Mouse (Mus musculus): ENCODE measurements around the gene Stk32c. TPM values are rescaled to one million over a fixed set of nuclear protein-coding genes. Genes with fewer than 3 reads are reported as not detected.
A peak's percentile ranks its signal among the peaks of the same experiment; 100 is the strongest.

The Stk32c gene
- polyA plus RNA-seq, 1 experiment from 2014 or later, result 2.5 TPM

GRCm38 (mm10) chr7:139214160-139214559 lies 1.1 kb upstream of the Stk32c start:
- no peak for ATAC-seq (ENCODE audit: low FRiP score)
- H3K27ac ChIP-seq (replicated peaks), result peak overlapping the region; percentile 81; the same call in 1 of the 2 replicates
- no peaks in the 10 kb centered on the region for H3K36me3 ChIP-seq
- peak overlapping the region; percentile 67; the same call in 1 of the 2 replicates for H3K4me2 ChIP-seq
- WGBS, result 88% methylated on average over 3 of the region's 3 CpGs
- H3K9ac ChIP-seq (replicated peaks), result no peak overlapping the region
- H3K4me1 ChIP-seq, result peaks cover 16% of the 10 kb centered on the region
- H3K4me3 ChIP-seq (replicated peaks), result no peak overlapping the region
- no peaks in the 10 kb centered on the region for H3K27me3 ChIP-seq (replicated peaks)
- no peaks in the 10 kb centered on the region for H3K9me3 ChIP-seq (replicated peaks)

- H3K4me2 ChIP-seq, result peak overlapping the region; percentile 67
- no peaks in the 10 kb centered on the region for H3K27me3 ChIP-seq (replicated peaks)
- H3K36me3 ChIP-seq, result no peaks in the 10 kb centered on the region
- peak overlapping the region; percentile 62 for H3K4me3 ChIP-seq (replicated peaks)
- no peaks in the 10 kb centered on the region for H3K9me3 ChIP-seq (replicated peaks)
- 63% methylated on average over 3 of the region's 3 CpGs for WGBS
- peaks cover 16% of the 10 kb centered on the region for H3K4me1 ChIP-seq
- H3K9ac ChIP-seq (replicated peaks), result peak overlapping the region; percentile 56
- peak overlapping the region; percentile 81 for H3K27ac ChIP-seq (replicated peaks)
- peak; percentile 4; the same call in 1 of the 2 replicates for ATAC-seq (ENCODE audit: low FRiP score)
These were observed 644 bp upstream of the Stk32c start for GRCm38 (mm10) chr7:139213751-139214150.

GRCm38 (mm10) chr7:139211761-139212160 lies 1.3 kb downstream of the Stk32c start:
- H3K4me1 ChIP-seq, result peaks cover 16% of the 10 kb centered on the region
- no peaks in the 10 kb centered on the region for H3K27me3 ChIP-seq (replicated peaks)
- no peaks in the 10 kb centered on the region for H3K36me3 ChIP-seq
- ATAC-seq (ENCODE audit: low FRiP score), result no peak
- H3K27ac ChIP-seq (replicated peaks), result no peak overlapping the region
- WGBS, result 87% methylated on average over 6 of the region's 6 CpGs
- H3K4me3 ChIP-seq (replicated peaks), result no peak overlapping the region
- H3K4me2 ChIP-seq, result peak overlapping the region; percentile 67; the same call in 1 of the 2 replicates
- no peaks in the 10 kb centered on the region for H3K9me3 ChIP-seq (replicated peaks)
- H3K9ac ChIP-seq (replicated peaks), result no peak overlapping the region

- no peak overlapping the region for H3K4me2 ChIP-seq
- no peak for ATAC-seq (ENCODE audit: low FRiP score)
- H3K9ac ChIP-seq (replicated peaks), result no peak overlapping the region
- H3K27ac ChIP-seq (replicated peaks), result no peak overlapping the region
- H3K4me1 ChIP-seq, result peaks cover 14% of the 10 kb centered on the region
- no peaks in the 10 kb centered on the region for H3K9me3 ChIP-seq (replicated peaks)
- H3K36me3 ChIP-seq, result no peaks in the 10 kb centered on the region
- H3K4me3 ChIP-seq (replicated peaks), result no peak overlapping the region
- 82% methylated on average over 4 of the region's 4 CpGs for WGBS
- no peaks in the 10 kb centered on the region for H3K27me3 ChIP-seq (replicated peaks)
These were observed 4.4 kb downstream of the Stk32c start for GRCm38 (mm10) chr7:139208773-139209095.

DNA sequence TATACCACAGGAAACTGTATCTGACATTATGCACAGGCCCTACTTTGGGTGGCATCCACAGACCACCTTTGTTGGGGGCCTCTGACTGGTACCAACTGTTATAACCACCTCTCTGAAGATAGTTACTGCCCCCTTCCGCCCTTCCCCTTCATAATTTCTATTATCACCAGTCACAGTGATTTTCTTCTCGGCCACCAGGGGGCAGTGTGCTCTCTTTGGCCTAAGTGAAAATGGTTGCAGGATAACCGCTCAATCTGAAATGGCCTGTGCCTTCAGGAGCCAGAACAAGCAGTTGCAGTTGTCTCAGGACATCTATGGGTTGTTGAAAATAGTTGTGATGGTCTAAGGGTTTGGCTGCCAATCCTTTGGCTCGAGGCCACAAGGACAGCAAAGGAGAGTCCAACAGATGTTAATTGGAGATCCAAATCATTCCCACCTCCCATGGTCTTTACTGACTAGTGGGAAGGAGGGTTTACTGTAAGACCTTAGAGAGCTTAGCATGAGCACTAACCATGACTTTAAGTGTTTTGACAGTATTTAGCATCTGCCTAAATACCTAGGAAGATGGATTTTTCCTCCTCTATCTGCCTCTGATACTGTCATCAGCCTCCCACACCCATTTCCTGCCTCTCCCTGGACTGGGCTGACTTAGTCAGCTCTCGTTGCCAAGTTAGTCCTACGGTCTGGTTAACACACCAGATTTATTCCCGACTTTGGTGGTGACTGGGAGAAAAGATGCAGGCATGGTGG lies 4.9 kb downstream of the Stk32c start:
- H3K4me1 ChIP-seq, result peaks cover 10% of the 10 kb centered on the region
- no peak overlapping the region for H3K27ac ChIP-seq (replicated peaks)
- 32% methylated on average over 7 of the region's 7 CpGs for WGBS
- no peak overlapping the region for H3K4me2 ChIP-seq
- no peak for ATAC-seq (ENCODE audit: low FRiP score)
- no peak overlapping the region for H3K4me3 ChIP-seq (replicated peaks)
- no peaks in the 10 kb centered on the region for H3K27me3 ChIP-seq (replicated peaks)
- H3K9ac ChIP-seq (replicated peaks), result no peak overlapping the region
- no peaks in the 10 kb centered on the region for H3K36me3 ChIP-seq
- no peaks in the 10 kb centered on the region for H3K9me3 ChIP-seq (replicated peaks)

DNA sequence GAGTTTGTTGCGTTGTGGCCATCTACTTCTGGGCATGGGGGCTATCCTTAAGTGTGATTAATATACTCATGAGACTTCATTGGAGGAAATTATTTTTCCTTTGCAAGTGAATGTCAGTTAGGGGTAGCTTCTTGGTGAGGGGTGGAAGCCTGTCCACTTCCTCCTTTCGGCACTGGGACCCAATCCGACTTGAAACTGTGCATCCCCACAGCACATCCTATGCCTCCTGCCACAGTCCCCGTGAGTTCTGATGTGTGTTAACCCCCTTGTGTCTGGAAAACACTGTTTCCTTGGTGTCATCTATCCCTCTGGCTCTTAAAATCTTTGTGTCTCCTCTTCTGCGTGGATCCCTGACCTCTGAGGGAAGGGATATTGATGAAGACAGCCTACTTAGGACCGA lies 11.9 kb downstream of the Stk32c start:
- H3K27me3 ChIP-seq (replicated peaks), result 0 out of 2 replicates have a peak, but pooled peaks cover 4% of the 10 kb centered on the region
- no peak overlapping the region for H3K27ac ChIP-seq (replicated peaks)
- H3K9me3 ChIP-seq (replicated peaks), result no peaks in the 10 kb centered on the region
- 61% methylated on average over 6 of the region's 6 CpGs for WGBS
- no peak for ATAC-seq (ENCODE audit: low FRiP score)
- H3K4me2 ChIP-seq, result no peak overlapping the region
- peaks cover 2% of the 10 kb centered on the region; the same call in 1 of the 2 replicates for H3K4me1 ChIP-seq
- no peak overlapping the region for H3K9ac ChIP-seq (replicated peaks)
- H3K4me3 ChIP-seq (replicated peaks), result no peak overlapping the region
- H3K36me3 ChIP-seq, result no peaks in the 10 kb centered on the region

DNA sequence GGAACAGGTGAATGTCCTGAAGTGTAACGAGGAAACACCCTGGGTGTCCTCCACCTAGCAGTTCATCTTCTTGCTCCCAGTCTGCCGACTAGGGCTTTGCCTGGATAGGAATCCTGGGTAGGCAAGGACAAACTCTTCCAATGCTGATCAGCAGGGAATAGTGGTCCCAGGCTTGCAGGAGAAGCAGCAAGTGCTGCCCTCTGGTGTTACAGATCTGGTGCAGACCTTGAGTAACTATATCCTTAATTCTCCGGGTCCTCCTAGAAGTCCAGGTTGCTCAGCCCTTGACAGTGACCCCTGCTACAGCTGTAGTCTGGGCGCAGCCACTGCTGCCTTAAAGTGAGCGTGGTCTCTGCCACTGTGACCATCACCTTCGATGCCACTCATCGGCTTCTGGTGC lies 13.0 kb downstream of the Stk32c start:
- no peak overlapping the region for H3K4me3 ChIP-seq (replicated peaks)
- H3K36me3 ChIP-seq, result no peaks in the 10 kb centered on the region
- no peak overlapping the region for H3K27ac ChIP-seq (replicated peaks)
- H3K27me3 ChIP-seq (replicated peaks), result 0 out of 2 replicates have a peak, but pooled peaks cover 4% of the 10 kb centered on the region
- 29% methylated on average over 7 of the region's 7 CpGs for WGBS
- H3K9ac ChIP-seq (replicated peaks), result no peak overlapping the region
- peaks cover 2% of the 10 kb centered on the region; the same call in 1 of the 2 replicates for H3K4me1 ChIP-seq
- ATAC-seq (ENCODE audit: low FRiP score), result peak; percentile 63
- no peaks in the 10 kb centered on the region for H3K9me3 ChIP-seq (replicated peaks)
- 0 out of 2 replicates have a peak overlapping the region, but pooled peaks have one; percentile 9 for H3K4me2 ChIP-seq

DNA sequence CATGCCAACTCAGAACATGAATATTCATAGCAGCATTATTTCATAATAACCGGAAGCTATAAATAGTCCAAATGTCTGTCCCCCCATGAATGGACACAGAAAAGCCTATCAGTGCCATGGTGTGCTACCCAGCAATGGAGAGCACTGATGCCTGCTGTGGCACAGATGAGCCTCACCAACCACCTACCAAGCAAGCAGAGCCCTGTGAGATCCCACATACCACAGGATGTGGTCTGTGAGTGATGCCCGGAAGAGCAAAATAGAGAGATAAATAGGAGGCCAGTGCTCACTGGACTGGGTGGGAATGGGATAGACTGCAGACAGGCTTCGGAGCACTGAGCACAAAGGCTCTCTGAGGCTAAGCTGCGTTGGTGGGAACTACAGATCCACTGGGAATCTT lies 16.1 kb downstream of the Stk32c start:
- 0 out of 2 replicates have a peak, but pooled peaks cover 4% of the 10 kb centered on the region for H3K27me3 ChIP-seq (replicated peaks)
- H3K27ac ChIP-seq (replicated peaks), result no peak overlapping the region
- H3K9ac ChIP-seq (replicated peaks), result no peak overlapping the region
- no peak overlapping the region for H3K4me2 ChIP-seq
- 76% methylated on average over 4 of the region's 4 CpGs for WGBS
- no peak overlapping the region for H3K4me3 ChIP-seq (replicated peaks)
- no peak for ATAC-seq (ENCODE audit: low FRiP score)
- no peaks in the 10 kb centered on the region for H3K9me3 ChIP-seq (replicated peaks)
- peaks cover 2% of the 10 kb centered on the region; the same call in 1 of the 2 replicates for H3K4me1 ChIP-seq
- H3K36me3 ChIP-seq, result no peaks in the 10 kb centered on the region

DNA sequence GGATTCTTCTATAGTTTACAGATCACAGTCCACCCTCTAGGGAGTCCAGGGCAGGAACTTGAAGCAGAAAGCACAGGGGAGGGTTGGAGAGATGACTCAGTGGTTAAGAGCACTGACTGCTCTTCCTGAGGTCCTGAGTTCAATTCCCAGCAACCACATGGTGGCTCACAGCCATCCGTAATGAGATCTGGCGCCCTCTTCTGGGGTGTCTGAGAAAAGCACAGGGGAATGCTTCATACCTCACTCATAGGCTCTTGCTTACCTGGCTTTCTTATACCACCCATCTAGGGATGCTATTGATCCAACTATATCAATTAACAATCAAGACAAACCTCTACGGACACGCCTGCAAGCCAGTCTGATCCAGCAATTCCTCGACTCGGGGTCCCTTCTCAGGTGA lies 21.5 kb downstream of the Stk32c start:
- Histone ChIP-seq H3K4me2 (no peak overlapping the region), H3K9ac (replicated peaks) (no peak overlapping the region), H3K36me3 (no peaks in the 10 kb centered on the region), H3K4me1 (peaks cover 19% of the 10 kb centered on the region), H3K4me3 (replicated peaks) (no peak overlapping the region), H3K27me3 (replicated peaks) (peaks cover 4% of the 10 kb centered on the region), H3K27ac (replicated peaks) (no peak overlapping the region), H3K9me3 (replicated peaks) (no peaks in the 10 kb centered on the region)
- WGBS, result 75% methylated on average over 6 of the region's 6 CpGs
- ATAC-seq (ENCODE audit: low FRiP score), result no peak

GRCm38 (mm10) chr7:139190616-139191015 lies 22.5 kb downstream of the Stk32c start:
- 94% methylated on average over 4 of the region's 4 CpGs for WGBS
- H3K9me3 ChIP-seq (replicated peaks), result no peaks in the 10 kb centered on the region
- H3K9ac ChIP-seq (replicated peaks), result no peak overlapping the region
- H3K4me1 ChIP-seq, result peaks cover 23% of the 10 kb centered on the region
- no peak overlapping the region for H3K27ac ChIP-seq (replicated peaks)
- no peak for ATAC-seq (ENCODE audit: low FRiP score)
- peaks cover 11% of the 10 kb centered on the region for H3K27me3 ChIP-seq (replicated peaks)
- H3K4me2 ChIP-seq, result no peak overlapping the region
- H3K36me3 ChIP-seq, result no peaks in the 10 kb centered on the region
- H3K4me3 ChIP-seq (replicated peaks), result no peak overlapping the region

GRCm38 (mm10) chr7:139188634-139189207 lies 24.4 kb downstream of the Stk32c start:
- Histone ChIP-seq H3K36me3 (no peaks in the 10 kb centered on the region), H3K9ac (replicated peaks) (peak overlapping the region; percentile 77), H3K4me3 (replicated peaks) (peak overlapping the region; percentile 79), H3K9me3 (replicated peaks) (no peaks in the 10 kb centered on the region), H3K27ac (replicated peaks) (peak overlapping the region; percentile 78), H3K4me1 (peaks cover 23% of the 10 kb centered on the region), H3K27me3 (replicated peaks) (peaks cover 11% of the 10 kb centered on the region), H3K4me2 (peak overlapping the region; percentile 90)
- WGBS, result under 1% methylated on average over 23 of the region's 23 CpGs
- peak; percentile 65 for ATAC-seq (ENCODE audit: low FRiP score)

Data from neural tube, embryonic 15.5 days (tissue).